Mouse (Mus musculus) heart, postnatal 10 days (tissue): ENCODE measurements at regions not wholly inside any gene's neighbourhood (a gene's known extent, or its start where the extent isn't known, plus 50 kb on each side); places are given as distances from the start of the nearest gene placed in this dataset.

ENCODE experiments used
- DNase-seq, 2 experiments: peaks; one replicate each; pipeline ENCODE4 v3.0.0; 2021
- intact Hi-C: fragments of 180-260 bp; cut with DNase I; formaldehyde crosslinking; loops from one replicate; pipeline ENCODE4 v1.15.1; 2025

DNA sequence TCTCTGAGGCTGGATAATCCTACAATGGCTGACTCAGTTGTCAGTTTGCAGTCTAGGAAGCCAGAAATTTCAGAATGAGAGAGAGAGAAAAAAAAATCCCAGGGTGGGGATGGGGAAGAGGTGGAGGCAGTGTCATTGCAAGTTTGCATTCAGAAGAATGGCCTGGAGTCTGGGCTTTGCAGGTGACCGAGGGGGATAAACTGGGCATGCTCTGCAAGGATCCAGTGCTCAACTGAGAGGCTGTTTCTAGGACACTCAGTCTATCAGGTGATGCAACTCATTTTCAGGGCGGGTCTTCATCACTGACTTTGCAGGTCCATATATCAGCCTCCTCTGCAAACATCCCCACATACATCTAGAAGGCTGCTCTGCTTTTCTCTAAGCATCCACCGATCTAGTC is 256.7 kb downstream of the Dact1 start:
- intact Hi-C loops = no loop called here
- no peak for DNase-seq

GRCm38 (mm10) chr12:71568251-71568650 is 258.6 kb downstream of the Dact1 start:
- intact Hi-C loops = no loop called here
- no peak for DNase-seq

- intact Hi-C loops = no loop called here
Observed at GRCm38 (mm10) chr12:71568880-71569390, 259.3 kb downstream of the Dact1 start.

GRCm38 (mm10) chr12:71569662-71570061 is 260.0 kb downstream of the Dact1 start:
- DNase-seq = no peak
- intact Hi-C loops = no loop called here

More at GRCm38 (mm10) chr12:71568880-71569390, 259.3 kb downstream of the Dact1 start:
- DNase-seq = no peak

- intact Hi-C loops = no loop called here
- DNase-seq = no peak
Observed at GRCm38 (mm10) chr12:71570116-71570515, 260.4 kb downstream of the Dact1 start.

GRCm38 (mm10) chr12:71572833-71573446 is 257.9 kb upstream of the Daam1 start:
- DNase-seq = no peak
- intact Hi-C loops = no loop called here

DNA sequence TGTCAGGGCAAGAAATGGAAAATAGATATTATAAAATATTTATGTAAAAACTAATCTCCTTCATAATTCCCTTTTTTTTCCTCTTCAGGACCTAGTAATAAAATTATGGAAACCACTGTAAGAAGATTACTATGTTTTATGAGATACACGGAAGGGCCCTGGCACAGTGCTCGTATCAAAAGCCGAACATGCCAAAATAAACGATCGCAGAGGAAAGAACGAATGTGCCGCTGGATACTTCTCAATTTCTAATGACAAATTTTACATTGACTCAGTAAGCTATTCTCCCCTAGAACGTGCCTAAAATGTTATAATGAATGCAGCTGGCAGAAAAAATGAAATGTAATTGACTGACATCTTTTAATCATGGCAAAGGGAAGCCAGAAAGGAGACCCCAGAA is 257.4 kb upstream of the Daam1 start:
- intact Hi-C loops = no loop called here
- DNase-seq = no peak

DNA sequence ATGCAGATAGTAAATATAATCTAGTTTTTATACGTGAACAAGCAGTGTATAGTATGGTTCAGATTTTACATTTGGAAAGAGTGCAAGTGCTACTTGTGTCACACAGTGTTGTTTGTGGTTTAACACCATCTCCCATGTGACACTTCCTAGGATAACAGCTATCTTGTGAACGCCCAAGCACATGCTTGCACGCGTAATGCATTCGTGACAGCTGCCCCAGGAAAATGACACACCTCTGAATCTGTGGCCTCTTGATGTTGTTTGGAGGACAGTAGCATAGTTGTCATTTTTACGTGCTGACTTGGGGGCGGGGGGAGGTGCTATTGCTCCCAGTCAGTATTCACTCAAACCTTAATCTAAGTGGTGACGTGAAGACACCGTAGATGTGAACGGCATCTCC is 256.2 kb upstream of the Daam1 start:
- intact Hi-C loops = no loop called here
- DNase-seq = no peak

GRCm38 (mm10) chr12:71577349-71577748 is 253.5 kb upstream of the Daam1 start:
- peak; percentile 4 to 42 for DNase-seq
- intact Hi-C loops = no loop called here

- intact Hi-C loops = no loop called here
- DNase-seq = no peak
Observed at GRCm38 (mm10) chr12:71578006-71578405, 252.9 kb upstream of the Daam1 start.

DNA sequence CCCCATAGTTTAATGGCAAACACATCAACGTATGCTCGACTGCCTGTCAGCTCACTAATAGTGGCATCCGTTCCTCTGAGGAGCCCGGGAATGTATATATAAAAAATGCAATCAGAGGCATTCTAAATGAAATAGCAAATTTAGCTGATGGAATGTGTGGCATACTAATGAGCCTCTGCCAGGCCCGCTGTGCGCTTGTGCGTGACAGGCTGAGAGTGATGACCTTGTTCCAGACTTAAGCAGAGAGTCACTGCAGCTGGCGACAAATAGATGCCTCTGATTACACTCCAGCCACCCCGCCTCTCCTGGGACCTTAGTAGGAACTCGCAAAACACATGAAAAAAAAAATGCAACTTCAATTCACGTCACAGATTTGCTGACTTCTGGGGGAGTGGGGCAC is 252.0 kb upstream of the Daam1 start:
- no peak for DNase-seq
- intact Hi-C loops = no loop called here

DNA sequence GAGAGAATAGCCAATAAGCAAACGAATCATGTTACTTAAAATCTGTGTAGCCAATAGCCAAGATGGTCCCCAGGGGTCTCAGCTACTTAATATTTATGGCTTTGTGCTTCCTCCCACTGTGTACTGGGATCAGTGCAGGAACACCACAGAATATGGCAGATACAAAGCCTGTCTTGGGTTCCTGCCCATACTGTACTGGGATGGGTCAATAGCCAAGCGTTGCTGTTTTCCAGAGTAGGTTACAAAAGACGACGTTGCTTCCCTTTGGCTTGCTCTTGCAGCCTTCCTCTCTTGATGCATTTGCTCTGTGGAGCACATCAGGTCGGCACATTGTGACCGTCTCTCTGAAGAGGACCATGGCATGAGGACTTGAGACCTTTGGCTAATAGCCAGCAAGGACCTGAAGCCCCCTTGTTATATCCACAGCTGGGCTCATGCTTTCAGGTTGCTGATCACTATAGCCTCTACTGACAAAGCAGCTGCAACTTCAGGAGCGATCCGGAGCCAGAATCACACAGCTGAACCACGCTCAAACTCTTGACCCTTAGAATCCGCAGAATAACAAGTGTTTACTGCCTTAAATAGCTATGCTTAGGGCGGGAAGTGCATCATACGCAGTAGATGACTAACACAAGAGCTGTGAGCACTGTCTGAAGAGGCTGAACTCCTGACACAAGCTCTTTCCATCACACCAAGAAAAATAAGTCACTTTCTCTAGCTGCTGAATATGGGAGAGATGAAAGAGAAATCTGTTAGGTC is 250.2 kb upstream of the Daam1 start:
- intact Hi-C loops = no loop called here

DNA sequence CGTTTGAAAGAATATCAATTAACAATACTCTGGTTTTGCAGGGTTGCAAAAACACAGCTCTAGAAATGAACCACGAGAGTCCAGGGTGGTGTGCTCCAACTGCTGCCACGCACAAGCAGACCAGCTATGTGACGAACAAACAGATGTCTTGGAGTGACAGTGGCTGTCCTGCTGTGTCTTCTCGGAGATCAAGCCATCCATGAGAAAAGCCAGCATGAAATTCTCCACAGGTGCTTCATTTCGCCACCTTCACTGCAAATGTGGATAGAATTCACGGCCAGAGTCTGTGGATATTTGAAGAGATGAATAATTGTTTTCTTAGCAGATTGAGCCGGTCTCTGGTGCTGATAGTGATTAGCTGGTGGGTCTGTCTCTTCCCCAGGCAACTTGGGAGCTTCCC is 246.3 kb upstream of the Daam1 start:
- intact Hi-C loops = no loop called here
- no peak for DNase-seq

More for the DNA sequence above, 250.2 kb upstream of the Daam1 start:
- DNase-seq = peak; percentile 29 to 44

DNA sequence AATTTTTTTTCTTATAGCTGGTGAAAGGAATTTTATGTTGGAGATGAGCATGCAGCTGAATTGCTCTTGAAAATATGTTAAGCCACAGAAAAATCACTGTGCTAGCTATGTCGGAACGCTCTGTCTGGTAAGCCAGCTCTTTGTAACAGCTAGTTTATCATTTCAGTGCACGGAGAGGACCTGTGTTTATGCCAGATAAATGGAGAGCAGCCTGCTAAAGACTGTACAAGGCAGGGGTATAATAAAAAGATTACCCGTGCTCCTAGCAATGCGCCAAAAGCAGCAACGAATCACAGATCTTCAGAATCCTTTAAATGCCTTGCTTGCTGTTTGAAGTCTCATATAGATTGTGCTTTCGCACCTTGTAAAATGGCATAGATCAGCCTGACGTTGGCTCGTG is 232.2 kb upstream of the Daam1 start:
- no peak for DNase-seq
- intact Hi-C loops = no loop called here

GRCm38 (mm10) chr12:71601091-71601690 is 229.7 kb upstream of the Daam1 start:
- intact Hi-C loops = no loop called here
- no peak for DNase-seq

- intact Hi-C loops = no loop called here
- no peak for DNase-seq
Observed at GRCm38 (mm10) chr12:71603136-71603535, 227.7 kb upstream of the Daam1 start.

- DNase-seq = no peak
- intact Hi-C loops = no loop called here
Observed at GRCm38 (mm10) chr12:71606366-71606765, 224.5 kb upstream of the Daam1 start.

GRCm38 (mm10) chr12:71607966-71608365 is 222.9 kb upstream of the Daam1 start:
- intact Hi-C loops = no loop called here

GRCm38 (mm10) chr12:71613326-71613725 is 217.6 kb upstream of the Daam1 start:
- intact Hi-C loops = no loop called here
- peak; percentile 45 to 48 for DNase-seq

More at GRCm38 (mm10) chr12:71607966-71608365, 222.9 kb upstream of the Daam1 start:
- DNase-seq = no peak

- DNase-seq = no peak
Observed at GRCm38 (mm10) chr12:71614945-71615344, 215.9 kb upstream of the Daam1 start.

DNA sequence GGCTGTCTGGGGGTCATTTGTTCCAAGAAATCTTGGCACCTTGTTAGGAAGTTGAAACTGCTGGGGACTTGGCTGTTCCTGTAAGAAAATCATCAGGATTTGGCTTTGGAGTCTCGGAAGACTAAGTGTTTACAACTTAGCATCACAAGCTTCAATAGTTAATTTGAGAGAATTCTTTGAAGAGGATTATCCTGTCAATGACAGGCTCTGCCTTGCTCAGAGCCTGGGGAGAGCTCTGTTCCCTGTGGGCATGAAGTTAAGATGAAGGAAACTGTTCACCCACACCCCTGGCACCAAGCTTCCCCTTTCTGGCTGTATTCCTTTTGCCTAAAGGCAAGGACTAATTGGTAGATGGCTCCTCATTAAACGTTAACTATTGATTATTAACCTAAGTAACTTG is 215.5 kb upstream of the Daam1 start:
- intact Hi-C loops = no loop called here
- DNase-seq = no peak

More at GRCm38 (mm10) chr12:71614945-71615344, 215.9 kb upstream of the Daam1 start:
- intact Hi-C loops = no loop called here

GRCm38 (mm10) chr12:71616121-71616520 is 214.8 kb upstream of the Daam1 start:
- DNase-seq = peak; percentile 43 to 50
- intact Hi-C loops = no loop called here
